ENCODE assay signal across 14 mouse cellular contexts in the genomic region with DNA sequence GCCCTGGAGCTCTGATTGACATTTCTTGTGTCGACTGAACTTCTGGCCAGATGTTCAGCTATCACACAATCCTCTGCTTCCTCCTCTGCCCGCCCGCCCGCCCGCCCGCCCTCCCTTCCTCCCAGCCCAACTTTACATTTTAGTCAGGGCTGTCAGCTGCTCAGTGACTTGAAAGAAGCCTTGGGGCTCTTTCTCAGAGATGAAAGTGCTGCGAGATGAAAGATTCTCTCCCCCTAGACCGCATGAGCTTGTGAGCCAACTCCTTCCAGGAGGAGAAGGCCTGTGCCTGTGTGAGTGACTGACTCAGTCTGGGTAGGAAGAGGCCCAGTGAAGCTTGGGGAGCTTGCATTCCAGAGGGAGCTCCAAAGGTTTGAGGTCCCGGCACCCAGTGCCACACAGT. TPM values are rescaled to one million over a fixed set of nuclear protein-coding genes. Genes with fewer than 3 reads are reported as not detected.
DNase-seq lines count a peak whose midpoint lies in the region; ATAC-seq lines count a peak whose summit lies in the region.
"Had no signal": no experiment of that assay in that cellular context is flagged by ENCODE, and none has a peak within 500 bp of the region (broad histone marks: within the 10 kb centered on the region; RNA-seq: fewer than 3 reads in every experiment).

No protein-coding gene starts in this region.

- no peak overlapping the region for H3K9ac ChIP-seq in hindbrain, embryonic 14.5 days
- no peak overlapping the region for H3K9ac ChIP-seq in midbrain, embryonic 16.5 days (ENCODE audit: low read depth, low read length)
- H3K9ac ChIP-seq: heart, embryonic 13.5 days; lung, embryonic 14.5 days had no signal

- H3K4me1 ChIP-seq in hindbrain, embryonic 10.5 days (replicated peaks) = peaks cover 30% of the 10 kb centered on the region
- H3K4me1 ChIP-seq in hindbrain, embryonic 14.5 days (replicated peaks; ENCODE audit: control insufficient read depth, insufficient read depth, low read length) = peaks cover 23% of the 10 kb centered on the region
- peaks cover 22% of the 10 kb centered on the region for H3K4me1 ChIP-seq in midbrain, embryonic 16.5 days (ENCODE audit: control insufficient read depth, insufficient read depth, low read length)

- H3K9me3 ChIP-seq in hindbrain, embryonic 10.5 days = no peaks in the 10 kb centered on the region
- H3K9me3 ChIP-seq in hindbrain, embryonic 14.5 days (ENCODE audit: control insufficient read depth, low read length) = no peaks in the 10 kb centered on the region; the same call in 1 of the 2 replicates
- no peaks in the 10 kb centered on the region for H3K9me3 ChIP-seq in midbrain, embryonic 16.5 days (replicated peaks; ENCODE audit: control insufficient read depth, low read length, poor library complexity, severe bottlenecking)
- H3K9me3 ChIP-seq: heart, embryonic 13.5 days had no signal

- no peak overlapping the region for H3K4me3 ChIP-seq in hindbrain, embryonic 10.5 days
- no peak overlapping the region for H3K4me3 ChIP-seq in hindbrain, embryonic 14.5 days (replicated peaks; ENCODE audit: low read length)
- H3K4me3 ChIP-seq in midbrain, embryonic 16.5 days (ENCODE audit: low read depth, low read length) = no peak overlapping the region
- H3K4me3 ChIP-seq: gastrocnemius, adult 2 months; heart, embryonic 13.5 days had no signal

- 54% methylated on average over 9 of the region's 9 CpGs for WGBS in hindbrain, embryonic 10.5 days
- WGBS in hindbrain, embryonic 14.5 days = 59% methylated on average over 9 of the region's 9 CpGs
- WGBS in midbrain, embryonic 16.5 days = 49% methylated on average over 9 of the region's 9 CpGs

- DNase-seq in hindbrain, embryonic 10.5 days (ENCODE audit: low spot score) = no peak
- DNase-seq in hindbrain, embryonic 14.5 days (ENCODE audit: low spot score) = no peak
- DNase-seq in spleen, postnatal 36 days (ENCODE audit: low spot score in 2 of 2) = peak; percentile 7 to 8
- DNase-seq in spleen, adult 18-20 months = no peak
- no peak for DNase-seq in urinary bladder, postnatal 36 days (ENCODE audit: low spot score in 2 of 2)
- no peak for DNase-seq in right cerebral cortex, adult 18-20 months
- DNase-seq in adrenal gland, postnatal 4 days (ENCODE audit: low spot score in 2 of 2) = no peak
- DNase-seq: B cell, adult 2 months; cerebellum, adult 9-11 months; gastrocnemius, adult 2 months; kidney, adult 11 months; lung, embryonic 14.5 days had no signal

- H3K4me2 ChIP-seq in hindbrain, embryonic 14.5 days (replicated peaks) = no peak overlapping the region
- no peak overlapping the region for H3K4me2 ChIP-seq in midbrain, embryonic 16.5 days (ENCODE audit: low read length)
- H3K4me2 ChIP-seq: heart, embryonic 13.5 days; lung, embryonic 14.5 days had no signal

- ATAC-seq in hindbrain, embryonic 14.5 days (ENCODE audit: low FRiP score) = no peak
- ATAC-seq in midbrain, embryonic 16.5 days = peak; percentile 55

- H3K27me3 ChIP-seq in hindbrain, embryonic 10.5 days (ENCODE audit: insufficient read depth, poor library complexity, severe bottlenecking) = no peaks in the 10 kb centered on the region
- H3K27me3 ChIP-seq in hindbrain, embryonic 14.5 days (ENCODE audit: control insufficient read depth, insufficient read depth, low read length) = no peaks in the 10 kb centered on the region
- no peaks in the 10 kb centered on the region for H3K27me3 ChIP-seq in midbrain, embryonic 16.5 days (ENCODE audit: control insufficient read depth, insufficient read depth, low read depth, low read length)
- H3K27me3 ChIP-seq: heart, embryonic 13.5 days had no signal

- peak overlapping the region; percentile 35; the same call in 1 of the 2 replicates for H3K27ac ChIP-seq in hindbrain, embryonic 10.5 days
- H3K27ac ChIP-seq in hindbrain, embryonic 14.5 days = no peak overlapping the region
- H3K27ac ChIP-seq in midbrain, embryonic 16.5 days (ENCODE audit: low read length) = peak overlapping the region; percentile 68
- H3K27ac ChIP-seq: gastrocnemius, adult 2 months; heart, embryonic 13.5 days had no signal

- H3K36me3 ChIP-seq in hindbrain, embryonic 10.5 days = peaks cover 14% of the 10 kb centered on the region; the same call in 1 of the 2 replicates
- no peaks in the 10 kb centered on the region for H3K36me3 ChIP-seq in hindbrain, embryonic 14.5 days (replicated peaks; ENCODE audit: control insufficient read depth, insufficient read depth)
- H3K36me3 ChIP-seq in midbrain, embryonic 16.5 days (ENCODE audit: control insufficient read depth, insufficient read depth, low read length) = no peaks in the 10 kb centered on the region

RNA-seq across cellular contexts. Expression of a gene that starts 9.4 kb away (rescaled TPM):
- polyA plus RNA-seq in hindbrain, embryonic 10.5 days (2016; fragmentation: Nextera tagmentation; extraction: Ambion mirVana) = 93.4 and 95.9 TPM in 2 replicates
- polyA plus RNA-seq in hindbrain, embryonic 14.5 days (2014; fragmentation: Nextera tagmentation; extraction: Ambion mirVana) = 53.3 and 59.5 TPM in 2 replicates
- polyA plus RNA-seq in midbrain, embryonic 16.5 days (2015; fragmentation: Nextera tagmentation; extraction: Ambion mirVana) = 62.7 and 63.6 TPM in 2 replicates
- 10 to 100 TPM; 26.7 to 29.0 TPM for total RNA-seq in adrenal gland, postnatal 4 days (2021)

Comparison
In these comparisons a context has a peak if more than half of its experiments do, and no peak if none do; other contexts are left out.
1. DNase-seq: peak in spleen, postnatal 36 days (2 of 2); none in hindbrain, embryonic 10.5 days (single experiment), hindbrain, embryonic 14.5 days (single experiment), spleen, adult 18-20 months (0 of 2), urinary bladder, postnatal 36 days (0 of 2), right cerebral cortex, adult 18-20 months (single experiment) and adrenal gland, postnatal 4 days (0 of 2).